Mouse (Mus musculus): ENCODE measurements around the gene Tmem79.
"Not testable (repeated sequence)": the region's sequence is repeated elsewhere in the genome, so short reads cannot be mapped to it uniquely, and the experiment has no call there.

Gene Tmem79

DNA sequence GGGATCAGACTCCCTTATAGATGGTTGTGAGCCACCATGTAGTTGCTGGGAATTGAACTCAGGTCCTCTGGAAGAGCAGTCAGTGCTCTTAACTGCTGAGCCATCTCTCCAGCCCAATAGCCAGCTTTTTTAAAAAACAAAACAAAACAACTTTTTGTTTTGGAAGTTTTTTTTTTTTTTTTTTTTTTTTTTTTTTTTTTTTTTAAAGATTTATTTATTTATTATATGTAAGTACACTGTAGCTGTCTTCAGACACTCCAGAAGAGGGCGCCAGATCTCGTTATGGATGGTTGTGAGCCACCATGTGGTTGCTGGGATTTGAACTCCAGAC is 50.4 kb downstream of the Tmem79 start:
- DNase-seq (ENCODE audit: low read depth, low spot score): not testable (repeated sequence)

DNA sequence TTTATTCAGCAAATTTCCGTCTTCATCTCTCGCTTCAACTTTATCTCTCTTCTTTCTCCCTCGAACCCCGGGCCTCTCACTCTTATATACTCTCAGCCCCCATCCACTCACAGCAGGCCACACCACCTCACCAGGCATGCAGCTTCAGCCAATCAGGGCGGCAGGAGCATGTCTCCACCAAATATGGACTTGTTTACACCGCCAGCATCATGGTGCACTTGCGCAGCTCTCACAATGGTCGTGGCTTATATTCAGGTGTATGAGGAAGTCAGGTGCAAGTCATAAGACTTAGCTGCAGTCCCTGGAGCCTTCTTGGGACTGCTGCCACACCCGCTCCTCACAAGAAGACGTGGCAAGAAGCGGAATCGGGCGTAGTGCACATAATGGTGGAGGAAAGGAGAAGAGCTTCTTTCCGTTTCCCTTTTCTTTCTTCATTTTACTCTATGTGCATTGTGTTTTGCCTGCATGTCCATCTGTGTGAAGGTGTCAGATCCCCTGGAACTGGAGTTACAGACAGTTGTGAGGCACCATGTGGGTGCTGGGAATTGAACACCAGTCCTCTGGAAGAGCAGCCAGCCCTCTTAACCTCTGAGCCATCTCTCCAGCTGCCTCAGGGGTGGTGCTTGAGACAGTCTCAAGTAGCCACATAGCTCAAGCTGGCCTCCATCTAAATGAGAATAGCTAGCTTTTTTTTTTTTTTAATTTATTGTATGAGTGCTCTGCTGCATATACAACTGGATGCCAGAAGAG is 51.0 kb downstream of the Tmem79 start:
- DNase-seq (ENCODE audit: low read depth, low spot score): not testable (repeated sequence)

DNA sequence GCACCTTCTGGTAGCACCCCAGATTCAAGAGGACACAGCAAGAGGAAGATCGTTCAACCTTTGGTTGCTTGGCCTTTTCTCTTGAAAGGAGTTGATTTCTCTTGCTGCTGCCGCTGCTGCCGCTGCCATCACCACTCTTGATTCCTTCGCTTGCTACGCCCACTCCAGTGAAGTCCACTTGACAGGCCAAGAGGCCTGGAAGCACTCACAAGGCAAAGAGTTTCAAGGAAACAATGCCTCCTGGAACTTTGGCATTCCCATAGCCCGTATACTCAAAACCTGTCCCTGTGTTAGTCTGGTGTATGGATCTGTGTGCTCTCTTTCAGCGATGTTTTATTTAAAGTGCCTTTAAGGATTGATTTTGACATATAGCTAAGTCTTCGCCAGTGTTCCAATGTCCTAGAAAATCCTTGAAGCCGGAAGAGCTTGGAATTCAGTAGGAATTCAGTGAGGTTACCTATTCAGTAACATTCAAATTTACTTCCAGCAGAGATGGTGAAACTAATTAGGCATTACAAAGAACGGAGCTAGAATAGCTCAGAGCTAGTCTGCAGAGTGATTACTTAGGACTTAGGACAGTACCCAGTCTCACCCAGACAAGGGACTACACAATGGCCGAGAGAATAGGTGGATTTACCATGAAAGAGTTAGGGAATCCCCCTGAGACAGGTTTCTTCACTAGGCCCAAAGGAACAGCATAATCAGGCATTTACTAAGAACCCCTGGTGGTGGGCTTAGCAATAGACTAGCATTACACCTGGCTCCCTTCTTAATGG is 54.6 kb downstream of the Tmem79 start:
- not testable (repeated sequence) for DNase-seq (ENCODE audit: low read depth, low spot score)

DNA sequence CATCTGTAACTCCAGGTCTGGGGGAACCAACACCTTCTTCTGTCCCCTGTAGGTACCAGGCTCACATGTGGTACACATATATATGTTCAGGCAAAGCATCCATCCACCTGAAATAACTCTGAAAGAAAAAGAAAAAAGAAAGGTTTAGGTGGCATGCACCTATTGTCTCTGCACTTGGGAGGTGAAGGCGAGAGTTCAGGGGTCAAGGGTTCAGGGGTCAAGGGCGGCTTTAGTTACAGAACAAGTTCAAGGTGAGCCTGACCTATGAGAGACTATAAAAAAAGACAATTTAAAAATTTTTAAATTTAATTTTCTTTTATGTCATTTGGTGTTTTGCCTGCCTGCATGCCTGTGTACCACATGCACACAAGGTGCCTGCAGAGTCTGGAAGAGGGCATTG is 55.9 kb downstream of the Tmem79 start:
- no peak for DNase-seq (ENCODE audit: low read depth, low spot score)

Measured in skeletal muscle tissue, adult 2 months (tissue).